Mouse (Mus musculus): Measurements from ENCODE around the gene Mlh1. TPM values are rescaled to one million over a fixed set of nuclear protein-coding genes. Genes with fewer than 3 reads are reported as not detected.

Gene Mlh1
- polyA plus RNA-seq, 1 experiment from 2014 or later: 33.2 TPM

DNA sequence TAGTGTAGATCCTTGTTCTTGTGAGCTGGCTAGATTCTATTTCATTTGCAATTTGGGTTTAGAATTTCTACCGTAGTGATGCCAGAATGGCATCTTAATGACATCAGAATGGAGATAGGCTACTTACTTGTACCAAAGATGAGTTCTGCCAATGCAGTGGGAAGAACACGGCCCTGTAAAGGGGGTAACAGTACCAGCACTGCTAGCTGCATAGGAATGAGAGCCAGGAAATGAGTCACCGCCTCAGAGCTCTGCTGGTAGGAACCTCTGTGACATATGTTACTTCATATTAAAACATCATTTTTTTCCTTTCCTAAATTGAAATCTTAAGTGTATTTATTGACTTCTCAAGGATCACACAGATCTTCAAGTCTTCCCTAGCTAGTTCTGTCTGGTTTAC is 89.4 kb downstream of the Mlh1 start:
- no peaks in the 10 kb centered on the region for H3K9me3 ChIP-seq
- H3K27me3 ChIP-seq: no peaks in the 10 kb centered on the region
- H3K4me3 ChIP-seq (replicated peaks): no peak overlapping the region
- WGBS: 83% methylated on average over 3 of the region's 3 CpGs
- no peak overlapping the region for H3K27ac ChIP-seq
- ATAC-seq: no peak
- H3K9ac ChIP-seq (replicated peaks): no peak overlapping the region
- H3K36me3 ChIP-seq: no peaks in the 10 kb centered on the region
- H3K4me1 ChIP-seq (replicated peaks): peaks cover 15% of the 10 kb centered on the region
- H3K4me2 ChIP-seq (replicated peaks): no peak overlapping the region

DNA sequence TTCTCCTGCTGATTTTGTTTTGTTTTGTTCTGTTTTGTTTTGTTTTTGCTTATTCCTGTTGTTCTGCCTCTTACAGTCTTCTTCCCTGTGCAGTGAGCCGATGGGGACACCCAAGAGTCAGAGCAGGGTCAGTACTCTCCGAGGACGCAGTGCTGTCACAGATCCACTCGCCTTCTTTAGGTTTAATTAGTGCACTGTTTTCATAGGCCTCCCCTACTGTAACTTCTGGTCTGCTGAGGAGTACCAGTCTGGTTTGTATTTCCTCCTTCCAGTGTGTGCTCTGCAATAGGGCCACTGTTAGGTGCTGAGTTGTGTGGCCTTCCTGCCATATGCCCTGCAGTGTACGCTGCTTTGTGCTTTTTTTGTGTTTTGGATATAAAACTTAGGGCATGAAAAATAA is 92.6 kb downstream of the Mlh1 start:
- Histone ChIP-seq H3K36me3 (no peaks in the 10 kb centered on the region), H3K4me3 (replicated peaks) (no peak overlapping the region), H3K4me2 (replicated peaks) (no peak overlapping the region), H3K27ac (no peak overlapping the region), H3K27me3 (no peaks in the 10 kb centered on the region), H3K9me3 (no peaks in the 10 kb centered on the region), H3K9ac (replicated peaks) (no peak overlapping the region), H3K4me1 (replicated peaks) (no peaks in the 10 kb centered on the region; the same call in 1 of the 2 replicates)
- 94% methylated on average over 5 of the region's 5 CpGs for WGBS
- ATAC-seq: no peak

Other genes starting within 250 kb of the Mlh1 start
- gene Ccrl2, start 214.3 kb downstream of the Mlh1 start, polyA plus RNA-seq (2015; fragmentation: Nextera tagmentation; extraction: Ambion mirVana): 1.8 and 2.1 TPM in 2 replicates
- gene Lrrfip2, start 154.2 kb downstream of the Mlh1 start, polyA plus RNA-seq (2015; fragmentation: Nextera tagmentation; extraction: Ambion mirVana): 44.8 and 47.6 TPM in 2 replicates
- gene Epm2aip1, start 138 bp upstream of the Mlh1 start, polyA plus RNA-seq (2015; fragmentation: Nextera tagmentation; extraction: Ambion mirVana): 47.9 and 48.9 TPM in 2 replicates
- gene Trank1, start 39.9 kb upstream of the Mlh1 start, polyA plus RNA-seq (2015; fragmentation: Nextera tagmentation; extraction: Ambion mirVana): 6.1 and 7.2 TPM in 2 replicates
- 2.2 and 3.1 TPM in 2 replicates for gene Dclk3, start 167.3 kb upstream of the Mlh1 start, polyA plus RNA-seq (2015; fragmentation: Nextera tagmentation; extraction: Ambion mirVana)

All from midbrain, embryonic 13.5 days (tissue).